Mouse (Mus musculus) left cerebral cortex, adult 9 months (tissue): ENCODE results near the gene Zfp467.

Experiments used
- DNase-seq, 2 experiments: peaks; one replicate each; pipeline ENCODE4 v3.0.0; 2022; ENCODE audit warnings: low spot score in 2 of 2

Gene Zfp467

DNA sequence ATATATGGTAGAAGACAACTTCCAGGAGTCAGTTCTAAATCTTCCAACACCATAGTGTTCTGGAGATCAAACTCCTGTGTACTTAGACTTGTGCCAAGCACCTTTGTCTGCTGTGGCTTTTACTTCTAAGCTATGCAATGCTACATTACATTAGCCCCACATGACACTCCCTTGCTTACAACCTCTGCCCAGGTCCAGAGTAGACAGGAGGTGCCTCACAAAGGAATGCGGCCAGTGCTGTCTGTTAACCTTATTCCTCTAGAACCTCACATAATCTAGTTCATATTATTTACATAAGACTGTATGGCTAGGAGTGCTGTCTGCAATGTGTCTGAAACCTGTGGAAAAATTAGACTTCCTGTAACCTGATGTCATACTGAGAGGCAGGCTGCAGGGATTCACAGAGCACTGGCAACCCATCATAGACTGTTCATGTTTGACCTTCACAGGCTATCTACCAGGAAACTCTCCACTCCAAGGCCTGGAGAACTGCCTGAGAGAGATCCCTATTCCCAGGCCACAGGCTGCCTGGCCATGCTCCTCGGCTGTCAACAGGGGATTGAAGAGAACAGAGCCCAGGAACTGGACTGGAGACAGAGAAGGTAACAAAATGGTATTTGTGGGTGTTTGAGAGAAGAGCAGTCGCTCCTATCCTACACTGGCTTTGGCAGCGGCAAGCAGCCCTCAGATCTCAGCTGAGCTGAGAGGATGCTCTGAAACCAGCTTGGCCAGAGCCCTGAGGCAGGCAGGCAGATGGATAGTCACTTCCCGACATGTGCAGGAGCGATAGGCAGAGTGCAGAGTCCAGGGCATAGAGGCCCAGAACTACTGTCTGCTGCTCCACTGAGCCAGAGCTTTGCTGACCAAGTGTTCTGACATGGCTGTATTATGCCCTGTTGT lies 34.2 kb downstream of the Zfp467 start:
- DNase-seq, result no peak

DNA sequence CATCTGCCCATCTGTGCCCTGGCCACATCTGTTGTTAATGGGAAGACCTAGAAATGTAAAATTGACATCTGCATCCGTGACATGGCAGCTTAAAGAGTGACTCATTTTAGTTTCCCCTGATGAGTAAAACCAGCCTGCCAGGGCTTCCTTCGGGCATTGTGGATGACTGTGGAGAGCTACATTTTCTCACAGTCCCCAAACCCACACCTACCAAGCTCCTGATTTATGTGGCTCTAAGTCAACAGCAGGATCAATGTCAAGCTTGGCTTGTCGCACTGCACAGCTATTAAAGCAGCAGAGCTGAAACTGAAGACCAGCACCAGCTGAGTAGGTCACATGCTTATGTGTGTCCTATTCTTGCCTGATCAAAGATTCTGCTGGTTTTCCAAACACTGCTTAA lies 35.1 kb downstream of the Zfp467 start:
- DNase-seq, result no peak

DNA sequence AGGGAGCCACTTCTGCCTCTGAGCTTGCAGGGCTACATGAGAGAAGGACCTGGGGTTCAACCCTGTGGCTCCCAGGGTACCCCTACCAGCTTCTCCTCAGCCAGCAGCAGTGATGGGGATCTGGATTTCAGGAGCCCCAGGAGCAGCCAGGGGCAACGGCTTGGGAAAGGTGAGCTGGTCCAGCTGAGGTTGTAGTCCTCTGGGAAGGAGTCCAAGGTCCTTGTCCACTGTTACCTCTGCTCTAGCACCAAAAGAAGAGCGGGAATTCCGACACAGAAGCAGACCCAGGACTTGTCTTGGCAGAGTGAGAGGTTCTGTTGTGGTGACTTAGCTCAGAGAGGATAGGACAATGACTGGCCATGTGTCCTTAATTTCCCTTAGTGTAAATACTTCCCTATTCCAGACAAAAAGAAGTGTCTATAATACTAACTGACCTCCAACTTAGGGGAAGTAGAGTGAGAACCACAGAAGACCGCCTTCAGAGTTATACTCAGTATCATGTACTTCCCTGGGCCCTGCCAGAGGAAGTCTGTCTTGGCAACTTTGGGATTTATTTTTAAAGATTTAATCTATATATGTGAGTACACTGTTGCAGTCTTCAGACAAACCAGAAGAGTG lies 35.8 kb downstream of the Zfp467 start:
- no peak for DNase-seq

DNA sequence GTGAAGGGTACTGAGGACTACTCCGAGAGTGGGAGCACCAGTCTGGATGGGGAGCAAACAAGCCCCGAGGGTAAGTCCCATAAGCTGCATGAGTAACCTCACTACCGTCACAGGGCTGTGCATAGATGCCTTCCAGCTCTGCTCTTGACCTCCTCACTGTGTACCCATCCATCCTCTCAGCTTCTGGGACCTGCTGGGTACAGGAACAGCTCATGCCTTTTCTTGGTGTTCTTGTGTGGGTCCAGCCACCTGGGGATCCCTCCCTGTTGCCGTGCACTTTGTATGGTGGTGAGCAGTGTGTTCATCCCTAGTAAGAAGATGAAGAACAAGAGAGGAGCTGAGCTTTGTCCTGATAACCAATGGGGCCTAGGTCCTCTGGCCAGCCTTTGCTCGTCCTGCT lies 41.6 kb downstream of the Zfp467 start:
- no peak for DNase-seq

DNA sequence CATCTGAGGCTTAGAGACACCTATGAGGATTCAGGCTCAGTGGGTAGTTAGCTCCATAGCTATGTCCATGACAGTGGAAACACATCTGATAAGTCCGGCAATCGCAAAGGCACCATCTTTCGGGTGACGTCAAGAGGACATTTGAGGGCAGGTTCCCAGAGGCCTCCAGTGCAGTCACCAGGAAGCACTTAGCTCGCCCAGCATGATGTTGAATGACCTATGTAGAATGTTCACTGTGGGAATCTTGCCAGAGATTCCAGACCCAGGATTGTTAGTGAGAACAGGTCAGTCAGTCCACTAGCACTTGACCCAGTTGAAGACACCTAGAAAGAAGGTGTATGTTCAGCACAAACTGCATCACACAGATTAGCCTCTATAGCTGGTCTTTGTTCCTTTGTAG lies 45.7 kb downstream of the Zfp467 start:
- DNase-seq, result no peak

- DNase-seq, result peak in 1 of 2 experiments; percentile 53
These were observed 48.3 kb downstream of the Zfp467 start for GRCm38 (mm10) chr6:48397336-48397735.

- DNase-seq, result no peak
These were observed 48.9 kb downstream of the Zfp467 start for GRCm38 (mm10) chr6:48396686-48397085.

GRCm38 (mm10) chr6:48396008-48396595 lies 49.5 kb downstream of the Zfp467 start:
- DNase-seq, result no peak

DNA sequence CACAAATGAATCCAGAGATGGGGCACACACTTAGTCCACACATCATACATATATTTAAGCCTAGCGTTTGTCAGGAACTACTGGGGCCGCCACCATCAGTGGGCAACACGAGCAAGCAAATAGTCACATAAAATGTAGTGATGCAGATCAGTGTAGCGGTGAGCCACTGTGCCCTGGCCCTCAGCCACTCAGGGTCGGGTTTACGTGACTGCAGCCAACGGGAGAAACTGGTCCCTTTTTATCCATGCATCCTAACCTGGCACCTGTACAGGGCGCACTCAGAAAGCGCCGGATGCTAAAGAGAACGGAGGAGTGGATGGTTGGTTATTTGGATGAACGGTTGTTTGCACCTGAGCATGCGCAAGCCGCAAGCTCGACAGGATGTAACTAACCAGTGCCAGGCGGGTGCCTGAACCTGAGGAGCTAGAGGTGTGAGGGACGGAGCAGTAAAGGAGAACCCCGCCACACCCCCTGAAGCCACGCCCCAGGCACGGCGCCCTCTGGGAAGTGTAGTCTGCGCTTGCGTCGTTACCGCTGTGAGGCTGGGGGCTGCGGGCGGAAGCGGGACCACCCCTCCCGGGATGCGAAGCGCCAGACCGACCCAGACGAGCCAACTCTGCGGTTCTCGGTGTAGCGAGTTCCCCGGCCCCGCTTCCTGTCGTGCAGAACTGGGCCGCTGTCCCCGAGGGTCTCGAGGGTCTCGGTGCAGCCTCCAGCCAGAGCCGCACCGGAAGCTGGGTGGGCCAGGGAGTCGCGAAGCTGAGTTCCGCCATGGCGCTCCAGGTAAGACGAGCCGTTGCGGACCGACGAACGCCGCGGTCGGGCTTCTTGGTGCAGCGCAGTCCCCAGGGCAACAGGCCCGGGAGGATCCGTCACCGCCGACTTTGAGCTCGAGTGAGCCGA lies 50.3 kb downstream of the Zfp467 start, which contains the start of gene Krba1:
TSS of gene Krba1 (plus strand) at position 482 of the 903 bp plus-strand sequence.
- DNase-seq, result peak; percentile 66 to 87

DNA sequence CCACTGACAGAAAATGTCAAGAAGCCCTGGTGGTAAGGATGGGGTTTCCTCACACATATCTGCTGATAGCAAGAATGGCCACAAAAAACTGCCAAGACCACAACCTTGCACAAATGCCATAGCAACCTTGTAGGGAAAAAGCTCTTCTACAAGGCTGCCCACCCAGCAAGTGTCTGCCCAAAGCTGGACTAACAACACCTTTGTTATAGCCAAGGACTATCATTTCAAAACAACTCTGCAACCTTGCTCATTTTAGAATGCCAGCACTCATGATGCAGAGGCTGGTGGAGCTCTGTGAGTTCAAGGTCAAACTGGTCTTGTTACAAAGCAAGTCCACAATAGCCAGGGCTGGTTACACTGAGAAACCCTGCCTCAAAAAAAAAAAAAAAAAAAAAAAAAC lies 51.8 kb downstream of the Zfp467 start:
- no peak for DNase-seq

DNA sequence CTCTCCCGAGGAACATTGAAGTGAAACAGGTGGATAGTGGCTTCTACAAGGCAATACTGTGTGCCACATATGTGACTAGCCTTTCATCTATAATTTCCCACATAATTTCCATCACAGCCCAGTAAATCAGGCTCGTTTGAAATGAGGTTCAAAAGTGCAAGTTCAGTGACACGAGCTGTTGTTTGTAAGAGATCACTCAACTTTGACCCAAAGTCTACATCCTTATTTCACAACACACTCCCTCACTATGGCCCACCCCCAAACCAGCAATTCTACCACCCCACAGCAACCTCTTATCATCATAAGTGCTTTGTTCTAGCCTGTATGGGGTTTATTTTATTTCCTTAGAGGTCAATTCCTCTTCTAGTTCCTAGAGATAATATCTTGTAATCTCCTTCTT lies 57.4 kb downstream of the Zfp467 start:
- no peak for DNase-seq
